Comparison of ENCODE assay signal across 9 mouse cellular contexts in genomic region chr5:116030566-116031189, GRCm38 (mm10). TPM values are rescaled to one million over a fixed set of nuclear protein-coding genes. Genes with fewer than 3 reads are reported as not detected.
DNase-seq lines count a peak whose midpoint lies in the region; ATAC-seq lines count a peak whose summit lies in the region.
"Had no signal": no experiment of that assay in that cellular context is flagged by ENCODE, and none has a peak within 500 bp of the region (broad histone marks: within the 10 kb centered on the region; RNA-seq: fewer than 3 reads in every experiment).

No protein-coding gene starts in this region.

- DNase-seq in kidney, postnatal 10 days: peak; percentile 8
- no peak for DNase-seq in kidney, adult 18-20 months
- peak; percentile 20 for DNase-seq in embryonic facial prominence, embryonic 14.5 days (ENCODE audit: low spot score)
- peak; percentile 24 for DNase-seq in induced T-regulatory cell, adult 2 months (ENCODE audit: low read depth)
- no peak for DNase-seq in gastrocnemius, adult 18-20 months (ENCODE audit: low spot score)
- no peak for DNase-seq in lung, postnatal 10 days

- H3K9me3 ChIP-seq in embryonic facial prominence, embryonic 14.5 days (ENCODE audit: control insufficient read depth, low read length): no peaks in the 10 kb centered on the region
- no peaks in the 10 kb centered on the region for H3K9me3 ChIP-seq in midbrain, embryonic 15.5 days

- no peak overlapping the region for H3K4me3 ChIP-seq in embryonic facial prominence, embryonic 14.5 days (ENCODE audit: low read depth, low read length)
- H3K4me3 ChIP-seq in midbrain, embryonic 15.5 days: peak overlapping the region; percentile 8

- ATAC-seq in embryonic facial prominence, embryonic 14.5 days (ENCODE audit: low read depth): peak; percentile 32
- ATAC-seq in midbrain, embryonic 15.5 days (replicated peaks): peak; percentile 54; the same call in 1 of the 2 replicates
- no peak for ATAC-seq in cerebellum, adult (ENCODE audit: insufficient number of reproducible peaks, low FRiP score, low TSS enrichment)

- no peaks in the 10 kb centered on the region for H3K27me3 ChIP-seq in embryonic facial prominence, embryonic 14.5 days (replicated peaks; ENCODE audit: control insufficient read depth, insufficient read depth, low read length)
- H3K27me3 ChIP-seq in midbrain, embryonic 15.5 days (replicated peaks): 0 out of 2 replicates have a peak, but pooled peaks cover 7% of the 10 kb centered on the region
- H3K27me3 ChIP-seq: Patski had no signal

- no peak overlapping the region for H3K9ac ChIP-seq in embryonic facial prominence, embryonic 14.5 days (ENCODE audit: low read depth, low read length)
- peak overlapping the region; percentile 15; the same call in 1 of the 2 replicates for H3K9ac ChIP-seq in midbrain, embryonic 15.5 days

- H3K4me2 ChIP-seq in embryonic facial prominence, embryonic 14.5 days (ENCODE audit: low read depth, low read length): peak overlapping the region; percentile 35
- peak overlapping the region; percentile 46 for H3K4me2 ChIP-seq in midbrain, embryonic 15.5 days

- no peak overlapping the region for H3K27ac ChIP-seq in embryonic facial prominence, embryonic 14.5 days (replicated peaks; ENCODE audit: low read depth, low read length)
- no peak overlapping the region for H3K27ac ChIP-seq in midbrain, embryonic 15.5 days

- no peaks in the 10 kb centered on the region for H3K4me1 ChIP-seq in embryonic facial prominence, embryonic 14.5 days (ENCODE audit: control insufficient read depth, insufficient read depth, low read length)
- peaks cover 7% of the 10 kb centered on the region; the same call in 1 of the 2 replicates for H3K4me1 ChIP-seq in midbrain, embryonic 15.5 days

- WGBS in embryonic facial prominence, embryonic 14.5 days: 4% methylated on average over 19 of the region's 19 CpGs
- 4% methylated on average over 19 of the region's 19 CpGs for WGBS in midbrain, embryonic 15.5 days

- no peaks in the 10 kb centered on the region for H3K36me3 ChIP-seq in embryonic facial prominence, embryonic 14.5 days (ENCODE audit: control insufficient read depth, insufficient read depth, low read length)
- H3K36me3 ChIP-seq in midbrain, embryonic 15.5 days (replicated peaks): no peaks in the 10 kb centered on the region

RNA-seq across cellular contexts. Expression of gene Prkab1, which starts 6.4 kb away (rescaled TPM):
- 49.9 and 61.4 TPM in 2 replicates for polyA plus RNA-seq in embryonic facial prominence, embryonic 14.5 days (2014; fragmentation: Nextera tagmentation; extraction: Ambion mirVana)
- polyA plus RNA-seq in midbrain, embryonic 15.5 days (2015; fragmentation: Nextera tagmentation; extraction: Ambion mirVana): 59.0 and 59.8 TPM in 2 replicates
- 10 to 100 TPM in 1 of 2 experiments, 1 to 10 TPM in 1; 9.4 to 10.6 TPM for total RNA-seq in gastrocnemius, adult 18-20 months (2021)

RNA-seq across cellular contexts. Expression of gene Tmem233, which starts 52.4 kb away (rescaled TPM):
- 0.10 and 0.26 TPM in 2 replicates for polyA plus RNA-seq in embryonic facial prominence, embryonic 14.5 days (2014; fragmentation: Nextera tagmentation; extraction: Ambion mirVana)
- not detected in 2 replicates for polyA plus RNA-seq in midbrain, embryonic 15.5 days (2015; fragmentation: Nextera tagmentation; extraction: Ambion mirVana)
- total RNA-seq in gastrocnemius, adult 18-20 months (2021): 100 to 1,000 TPM; 132 to 140 TPM
- polyA plus RNA-seq: Patski had no signal

Comparison
In these comparisons a context has a peak if more than half of its experiments do, and no peak if none do; other contexts are left out.
1. DNase-seq: peak in kidney, postnatal 10 days (single experiment), embryonic facial prominence, embryonic 14.5 days (single experiment) and induced T-regulatory cell, adult 2 months (single experiment); none in kidney, adult 18-20 months (single experiment), gastrocnemius, adult 18-20 months (single experiment) and lung, postnatal 10 days (single experiment).